Mouse (Mus musculus) stomach, embryonic 15.5 days (tissue): ENCODE measurements around the gene Ttk. TPM values are rescaled to one million over a fixed set of nuclear protein-coding genes. Genes with fewer than 3 reads are reported as not detected.

Experiments used
- ATAC-seq: fragments of 200-750 bp; cut with Nextera tagmentation; 2 replicates; pipeline ENCODE4 v1.8.0; 2017; ENCODE audit warnings: low read depth, moderate number of reproducible peaks, moderate TSS enrichment; ENCODE audit not compliant: insufficient read depth, low FRiP score
- H3K27ac ChIP-seq: fragments of 300-500 bp; sonication (generic); 2 replicates; pipeline ENCODE4 v1.5.1; 2015; ENCODE audit warnings: mild to moderate bottlenecking, inconsistent platforms
- H3K27me3 ChIP-seq: fragments of 300-500 bp; sonication (generic); replicated peaks from 2 replicates; pipeline ENCODE4 v1.6.1; 2015; ENCODE audit warnings: inconsistent platforms
- H3K36me3 ChIP-seq: fragments of 300-500 bp; sonication (generic); 2 replicates; pipeline ENCODE4 v1.6.1; 2015; ENCODE audit warnings: inconsistent platforms
- H3K4me1 ChIP-seq: fragments of 300-500 bp; sonication (generic); 2 replicates; pipeline ENCODE4 v1.6.1; 2015; ENCODE audit warnings: inconsistent platforms
- H3K4me2 ChIP-seq: fragments of 300-500 bp; sonication (generic); 2 replicates; pipeline ENCODE4 v1.6.1; 2015; ENCODE audit warnings: mild to moderate bottlenecking, inconsistent platforms
- H3K4me3 ChIP-seq: fragments of 300-500 bp; sonication (generic); replicated peaks from 2 replicates; pipeline ENCODE4 v1.5.1; 2015; ENCODE audit warnings: inconsistent platforms
- H3K9ac ChIP-seq: fragments of 300-500 bp; sonication (generic); 2 replicates; pipeline ENCODE4 v1.6.1; 2015; ENCODE audit warnings: inconsistent platforms
- H3K9me3 ChIP-seq: fragments of 300-500 bp; sonication (generic); 2 replicates; pipeline ENCODE4 v1.6.1; 2016; ENCODE audit warnings: inconsistent platforms
- WGBS: fragments of 180-500 bp; shearing (Covaris S2); methylation state at CpG from one replicate; pipeline ENCODE4 v1.1.7; 2015; 5-methylcytosine and 5-hydroxymethylcytosine counted together
- polyA plus RNA-seq: library from polyadenylated mRNA; unstranded; fragments of >200 nt; fragmentation: Nextera tagmentation; extraction: Ambion mirVana; gene quantifications from 2 replicates; pipeline ENCODE4 v1.2.1, GENCODE M21; 2015

Gene Ttk
- polyA plus RNA-seq: 25.2 and 26.2 TPM in 2 replicates

DNA sequence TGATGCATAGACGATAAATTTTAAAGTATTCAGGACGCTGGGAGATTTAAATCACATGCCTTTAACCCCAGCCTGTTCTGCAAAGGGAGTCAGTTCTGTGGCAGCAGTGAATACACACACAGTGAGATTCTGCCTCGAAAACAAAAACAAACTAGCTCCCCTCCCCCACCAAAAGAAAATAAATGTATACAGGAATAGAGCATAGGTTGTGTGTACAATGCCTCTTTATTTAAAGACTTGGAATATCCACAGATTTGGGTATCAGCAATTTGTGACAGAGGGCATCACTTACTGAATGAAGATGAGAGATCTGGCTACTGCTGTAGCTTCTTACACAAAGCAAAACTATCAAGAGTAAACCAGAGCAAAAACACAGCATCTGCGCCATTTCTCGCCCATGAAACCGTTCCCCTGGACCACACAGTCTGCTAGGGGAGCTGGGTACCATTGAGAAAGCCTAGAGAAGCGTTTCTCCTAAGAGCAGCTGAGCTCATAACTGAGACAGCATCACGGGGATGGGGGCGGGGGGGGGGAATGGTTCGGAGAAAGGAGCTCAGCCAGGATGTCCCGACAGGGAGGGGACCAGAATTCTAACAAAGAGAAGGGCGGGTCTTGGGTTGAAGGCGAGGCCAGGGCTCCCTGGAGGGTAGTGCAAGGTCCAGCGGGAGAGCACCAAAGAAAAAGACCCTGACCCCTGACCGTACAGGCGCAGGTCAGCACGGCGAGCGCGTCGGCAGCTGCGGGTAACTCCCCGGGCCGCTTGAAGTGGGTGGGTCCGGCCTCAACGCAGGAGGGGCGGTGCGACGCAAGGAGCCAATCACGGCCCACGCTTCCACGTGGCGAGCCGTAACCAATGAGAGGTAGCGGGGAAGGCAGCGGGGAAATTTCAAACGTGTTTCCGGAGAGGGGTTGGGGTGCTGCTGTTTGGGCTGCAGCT, at the start of gene Ttk:
Gene Ttk, plus strand, starts transcription at position 879 of the 937 bp plus-strand sequence.
- WGBS: 1% methylated on average over 38 of the region's 38 CpGs
- ATAC-seq: peak; percentile 99

DNA sequence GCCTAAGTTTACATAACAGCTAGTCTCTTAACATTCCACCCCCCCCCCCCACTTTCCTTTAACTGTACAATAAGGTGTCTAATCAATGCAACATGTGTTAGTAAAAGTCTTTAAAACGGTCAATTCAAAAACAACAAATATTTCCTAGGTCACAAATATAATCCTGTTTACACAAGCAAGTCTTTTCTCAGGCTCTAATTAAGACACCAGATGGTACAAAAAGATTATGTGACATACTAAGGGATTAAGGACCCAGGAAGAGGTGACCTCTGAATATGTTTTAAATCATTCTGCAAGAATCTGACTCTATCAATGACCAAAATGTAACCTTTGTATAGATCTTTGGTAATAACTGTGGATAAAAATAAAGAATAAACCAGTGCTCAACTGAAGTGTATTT, 49.0 kb upstream of the Ttk start:
- H3K9me3 ChIP-seq: no peaks in the 10 kb centered on the region

More for the DNA sequence above, at the start of gene Ttk:
- Histone ChIP-seq H3K4me2 (peak within 1 kb of the TSS; percentile 82), H3K9me3 (no peaks in the 10 kb centered on the region), H3K27me3 (no peaks in the 10 kb centered on the region), H3K36me3 (no peaks in the 10 kb centered on the region), H3K4me3 (peak within 1 kb of the TSS; percentile 66), H3K27ac (peak within 1 kb of the TSS; percentile 67; the same call in 1 of the 2 replicates), H3K9ac (peak within 1 kb of the TSS; percentile 67), H3K4me1 (peaks cover 6% of the 10 kb centered on the region; the same call in 1 of the 2 replicates)

DNA sequence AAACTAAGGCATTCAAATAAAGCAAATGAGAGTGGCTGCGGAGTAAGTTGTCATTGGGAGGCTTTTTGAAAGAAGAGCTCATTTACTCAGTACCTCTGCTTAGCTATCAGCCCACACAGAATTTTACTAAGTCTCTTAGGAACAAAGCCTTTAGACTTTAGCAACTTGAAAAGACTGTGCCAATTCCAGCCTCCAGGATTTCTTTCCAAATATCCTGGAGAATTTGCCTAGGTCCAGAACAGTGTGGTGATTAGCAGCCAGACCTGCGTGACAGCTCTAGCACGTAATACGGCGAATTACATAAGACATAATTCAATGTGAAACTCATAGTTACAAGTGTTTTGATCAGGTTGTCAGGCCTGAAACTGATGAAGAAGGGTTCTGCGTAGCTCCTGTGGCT, 45.2 kb upstream of the Ttk start:
- no peaks in the 10 kb centered on the region for H3K9me3 ChIP-seq
- no peak for ATAC-seq
- no peaks in the 10 kb centered on the region for H3K4me1 ChIP-seq
- no peak overlapping the region for H3K9ac ChIP-seq
- no peaks in the 10 kb centered on the region for H3K27me3 ChIP-seq
- no peak overlapping the region for H3K27ac ChIP-seq
- no peaks in the 10 kb centered on the region for H3K36me3 ChIP-seq
- 92% methylated on average over 6 of the region's 6 CpGs for WGBS
- no peak overlapping the region for H3K4me3 ChIP-seq
- no peak overlapping the region for H3K4me2 ChIP-seq

More for the DNA sequence above, 49.0 kb upstream of the Ttk start:
- ATAC-seq: no peak
- H3K36me3 ChIP-seq: no peaks in the 10 kb centered on the region
- no peak overlapping the region for H3K4me3 ChIP-seq
- H3K27me3 ChIP-seq: no peaks in the 10 kb centered on the region
- no peak overlapping the region for H3K4me2 ChIP-seq
- H3K4me1 ChIP-seq: no peaks in the 10 kb centered on the region
- H3K9ac ChIP-seq: no peak overlapping the region
- WGBS: 50% methylated on average over 1 of the region's 1 CpGs
- H3K27ac ChIP-seq: no peak overlapping the region

DNA sequence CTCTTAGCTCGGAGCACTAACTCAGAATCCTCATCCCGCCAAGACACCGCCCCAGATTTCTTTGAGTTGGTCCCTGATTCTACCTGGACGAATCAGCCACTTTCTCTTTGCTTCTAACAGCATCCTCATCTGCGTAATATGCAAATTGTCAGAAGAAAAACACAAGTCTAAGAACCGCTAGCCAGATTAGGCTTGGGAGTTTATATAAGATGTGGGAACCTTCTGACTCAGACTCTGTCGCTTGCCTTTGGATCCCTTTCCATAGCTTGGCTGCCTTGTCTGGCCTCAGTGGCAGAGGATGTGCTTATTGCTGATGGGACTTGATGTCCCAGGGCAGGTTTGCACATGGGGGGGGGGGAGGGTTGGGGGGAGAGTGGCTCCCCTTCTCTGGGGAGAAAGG, 37.6 kb upstream of the Ttk start:
- H3K4me3 ChIP-seq: no peak overlapping the region
- no peak overlapping the region for H3K9ac ChIP-seq
- ATAC-seq: no peak
- 85% methylated on average over 7 of the region's 7 CpGs for WGBS
- H3K9me3 ChIP-seq: no peaks in the 10 kb centered on the region
- H3K36me3 ChIP-seq: no peaks in the 10 kb centered on the region
- no peak overlapping the region for H3K4me2 ChIP-seq
- no peaks in the 10 kb centered on the region for H3K4me1 ChIP-seq
- H3K27me3 ChIP-seq: no peaks in the 10 kb centered on the region
- H3K27ac ChIP-seq: no peak overlapping the region

DNA sequence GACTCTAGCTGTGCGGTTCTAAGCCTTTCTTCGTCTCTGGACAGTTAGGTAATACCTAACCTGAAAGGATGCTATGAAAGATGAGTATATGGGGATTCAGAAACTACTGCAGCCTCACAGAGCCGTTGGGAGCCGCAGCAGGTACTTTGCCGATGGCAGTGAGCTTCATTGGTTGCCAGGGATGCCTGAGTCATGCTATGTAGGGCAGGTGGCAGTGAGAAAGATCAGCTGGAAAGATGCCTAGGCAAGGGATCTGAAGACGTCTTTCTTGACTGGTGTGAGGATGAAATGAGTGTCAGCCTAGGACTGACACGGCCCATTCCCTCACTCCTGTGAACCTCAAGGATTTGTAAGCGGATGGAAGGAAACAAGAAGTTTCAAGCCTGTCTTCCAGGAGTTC, 36.6 kb upstream of the Ttk start:
- no peaks in the 10 kb centered on the region for H3K27me3 ChIP-seq
- no peak overlapping the region for H3K4me2 ChIP-seq
- H3K9me3 ChIP-seq: no peaks in the 10 kb centered on the region
- WGBS: 78% methylated on average over 8 of the region's 8 CpGs
- H3K27ac ChIP-seq: no peak overlapping the region
- H3K4me3 ChIP-seq: no peak overlapping the region
- no peak for ATAC-seq
- H3K4me1 ChIP-seq: no peaks in the 10 kb centered on the region
- H3K9ac ChIP-seq: no peak overlapping the region
- no peaks in the 10 kb centered on the region for H3K36me3 ChIP-seq

DNA sequence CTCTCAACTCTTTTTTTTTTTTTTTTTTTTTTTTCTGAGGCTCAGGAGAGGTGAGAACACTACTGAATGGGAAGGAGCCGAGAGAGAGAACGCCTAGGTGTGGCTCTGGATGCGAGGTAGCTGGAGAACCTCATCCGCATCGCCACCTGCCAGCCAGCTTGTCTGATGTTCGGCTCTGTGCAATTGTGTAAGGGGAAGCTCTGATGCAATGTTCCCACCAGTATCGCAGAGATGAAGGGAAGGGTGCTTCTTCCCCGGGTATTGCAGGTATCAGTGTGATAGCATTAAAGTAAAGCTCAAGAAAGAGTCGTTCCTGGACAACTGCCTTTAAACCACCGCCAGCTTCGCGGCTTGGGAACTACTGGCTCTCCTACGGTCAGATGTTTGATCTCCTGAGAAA, 30.1 kb upstream of the Ttk start:
- H3K4me3 ChIP-seq: no peak overlapping the region
- H3K27me3 ChIP-seq: peaks cover 11% of the 10 kb centered on the region
- H3K4me2 ChIP-seq: 0 out of 2 replicates have a peak overlapping the region, but pooled peaks have one; percentile 97
- no peaks in the 10 kb centered on the region for H3K9me3 ChIP-seq
- ATAC-seq: no peak
- no peak overlapping the region for H3K27ac ChIP-seq
- WGBS: 53% methylated on average over 13 of the region's 13 CpGs
- H3K4me1 ChIP-seq: no peaks in the 10 kb centered on the region
- no peaks in the 10 kb centered on the region for H3K36me3 ChIP-seq
- no peak overlapping the region for H3K9ac ChIP-seq

DNA sequence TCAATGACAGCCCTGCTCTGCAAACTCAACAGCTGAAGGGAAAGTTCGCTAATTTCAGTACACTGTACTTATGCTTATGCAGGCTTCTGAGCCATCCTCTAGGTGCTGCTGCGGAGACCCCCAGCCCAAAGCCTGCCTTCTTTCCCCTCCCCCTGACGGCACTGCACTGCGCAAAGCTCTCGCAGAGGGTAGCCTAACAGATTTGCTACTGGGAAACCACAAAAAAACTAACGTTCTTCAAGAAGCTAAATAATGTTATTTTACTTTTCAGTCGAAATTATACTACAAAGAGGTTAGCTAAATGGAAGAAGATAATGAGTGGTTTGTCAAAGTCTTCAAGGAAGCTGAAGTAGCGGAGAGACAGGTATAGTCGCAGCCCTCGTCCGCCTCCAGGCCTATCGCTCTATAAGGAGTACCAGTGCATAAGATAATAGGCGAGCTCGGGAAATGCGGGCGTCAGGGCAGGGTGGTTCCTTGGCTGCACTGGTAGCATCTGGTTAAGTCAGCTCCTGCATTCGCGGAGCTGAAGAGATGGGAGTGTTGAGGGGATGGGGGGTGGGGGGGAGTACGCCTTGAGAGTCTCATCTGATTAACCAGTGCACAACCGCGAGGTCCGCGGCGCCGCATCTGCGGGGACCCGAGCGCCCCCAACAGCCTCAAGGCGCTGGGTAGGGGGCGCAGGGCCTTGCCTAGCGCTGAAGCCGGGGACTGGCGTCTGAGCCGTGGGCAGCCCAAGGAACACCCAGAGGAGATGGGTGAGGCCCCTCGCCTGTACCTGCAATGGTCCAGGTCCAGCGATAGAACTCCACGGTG, 29.1 kb upstream of the Ttk start:
- WGBS: under 1% methylated on average over 37 of the region's 37 CpGs
- peak; percentile 64; the same call in 1 of the 2 replicates for ATAC-seq
- peak overlapping the region; percentile 97 for H3K4me2 ChIP-seq
- no peaks in the 10 kb centered on the region for H3K9me3 ChIP-seq
- H3K9ac ChIP-seq: peak overlapping the region; percentile 61
- no peaks in the 10 kb centered on the region for H3K4me1 ChIP-seq
- H3K4me3 ChIP-seq: peak overlapping the region; percentile 63
- H3K27me3 ChIP-seq: peaks cover 11% of the 10 kb centered on the region
- H3K36me3 ChIP-seq: no peaks in the 10 kb centered on the region
- 0 out of 2 replicates have a peak overlapping the region, but pooled peaks have one; percentile 24 for H3K27ac ChIP-seq

DNA sequence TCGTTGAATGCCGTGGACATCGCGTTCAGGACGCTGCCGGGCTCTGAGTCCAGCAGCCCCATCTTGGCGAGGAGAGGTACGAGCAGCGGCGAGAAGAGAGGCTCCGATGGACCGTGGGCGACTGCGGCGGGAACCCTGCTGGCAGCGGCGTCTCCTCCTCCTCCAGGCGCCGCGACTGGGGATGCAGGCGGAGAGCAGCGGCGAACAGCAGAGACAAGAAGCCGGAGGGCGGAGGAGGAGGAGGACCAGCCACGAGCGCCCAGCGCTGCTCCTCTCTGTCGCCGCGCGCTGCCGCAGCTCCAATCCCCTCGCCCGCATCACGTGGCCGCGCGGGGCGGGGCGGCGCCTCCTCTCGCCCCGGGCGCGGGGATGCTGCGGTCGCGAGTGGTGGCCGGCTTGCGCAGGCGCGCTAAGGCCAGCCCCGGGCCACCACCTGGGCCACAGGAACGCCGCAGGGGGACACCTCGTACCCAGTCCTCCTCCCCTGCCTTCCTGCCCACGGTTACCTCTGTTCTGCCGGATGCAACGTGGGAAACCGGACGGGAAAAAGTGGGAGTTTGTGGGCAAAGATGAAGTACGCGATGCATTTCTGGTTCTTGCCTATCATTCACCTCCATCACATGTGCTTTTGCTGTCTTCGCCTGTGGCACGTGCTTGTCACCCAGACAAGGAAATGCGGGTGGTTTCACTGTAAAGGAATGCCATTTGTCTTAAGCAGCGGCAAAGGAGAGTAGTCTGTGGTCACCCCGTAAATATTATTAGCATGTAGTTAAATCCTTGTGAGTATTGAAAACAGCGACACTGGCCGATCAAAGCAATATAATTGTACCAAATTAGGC, 28.3 kb upstream of the Ttk start, which contains the start of gene Elovl4:
Gene Elovl4, minus strand, starts transcription at position 301 of the 839 bp plus-strand sequence.
- H3K36me3 ChIP-seq: no peaks in the 10 kb centered on the region
- peak within 1 kb of the TSS; percentile 63 for H3K4me3 ChIP-seq
- no peaks in the 10 kb centered on the region for H3K9me3 ChIP-seq
- H3K9ac ChIP-seq: peak within 1 kb of the TSS; percentile 61
- H3K27ac ChIP-seq: peak within 1 kb of the TSS; percentile 24; the same call in 1 of the 2 replicates
- peaks cover 11% of the 10 kb centered on the region for H3K27me3 ChIP-seq
- peak within 1 kb of the TSS; percentile 97 for H3K4me2 ChIP-seq
- ATAC-seq: peak; percentile 87
- H3K4me1 ChIP-seq: no peaks in the 10 kb centered on the region
- 1% methylated on average over 63 of the region's 71 CpGs for WGBS

DNA sequence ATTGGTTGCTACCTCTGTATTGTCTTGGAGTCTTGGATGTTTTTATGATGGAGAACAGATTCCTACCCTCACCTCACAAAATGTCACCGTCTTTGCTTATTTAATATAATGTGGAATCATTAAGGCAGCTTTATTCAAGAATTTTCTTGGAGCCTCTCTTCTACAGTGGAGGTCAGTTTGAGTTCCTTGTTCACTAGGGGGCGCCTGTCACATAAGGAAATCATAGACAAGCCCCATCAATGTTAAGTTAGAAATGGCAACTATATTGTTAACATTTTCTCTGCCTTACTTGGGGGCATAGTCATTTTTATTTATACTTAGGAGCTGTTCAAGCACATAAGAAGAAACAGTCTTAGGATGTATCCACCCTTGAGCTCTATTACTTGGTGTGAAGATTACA, 26.9 kb upstream of the Ttk start:
- H3K9ac ChIP-seq: no peak overlapping the region
- no peaks in the 10 kb centered on the region for H3K4me1 ChIP-seq
- H3K9me3 ChIP-seq: no peaks in the 10 kb centered on the region
- H3K36me3 ChIP-seq: no peaks in the 10 kb centered on the region
- no peak overlapping the region for H3K27ac ChIP-seq
- no peak for ATAC-seq
- H3K4me2 ChIP-seq: no peak overlapping the region
- no peak overlapping the region for H3K4me3 ChIP-seq
- H3K27me3 ChIP-seq: peaks cover 11% of the 10 kb centered on the region
- 4% methylated on average over 2 of the region's 2 CpGs for WGBS

DNA sequence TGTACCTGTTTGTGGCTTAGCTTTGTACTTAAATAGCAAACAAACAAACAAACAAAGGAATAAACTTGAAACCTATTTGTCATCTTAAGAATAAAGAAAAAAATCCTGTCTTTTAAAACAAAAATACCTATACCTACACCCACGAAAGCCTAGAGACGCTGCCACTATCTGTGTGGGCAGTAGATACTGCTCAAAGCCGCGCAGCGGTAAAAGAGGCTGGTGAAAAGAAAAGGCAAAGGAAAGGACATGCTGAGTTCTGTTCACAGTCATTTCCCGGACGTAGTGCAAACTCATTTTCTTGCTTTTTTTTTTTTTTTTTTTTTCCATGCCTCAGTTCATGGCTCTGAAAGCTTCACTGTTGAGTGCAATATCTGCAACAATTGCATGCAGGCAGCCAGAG, 15.3 kb upstream of the Ttk start:
- no peak overlapping the region for H3K9ac ChIP-seq
- no peak for ATAC-seq
- H3K4me2 ChIP-seq: no peak overlapping the region
- no peaks in the 10 kb centered on the region for H3K9me3 ChIP-seq
- H3K4me1 ChIP-seq: no peaks in the 10 kb centered on the region
- no peak overlapping the region for H3K4me3 ChIP-seq
- H3K27ac ChIP-seq: no peak overlapping the region
- no peaks in the 10 kb centered on the region for H3K36me3 ChIP-seq
- no peaks in the 10 kb centered on the region for H3K27me3 ChIP-seq
- WGBS: 80% methylated on average over 7 of the region's 7 CpGs

DNA sequence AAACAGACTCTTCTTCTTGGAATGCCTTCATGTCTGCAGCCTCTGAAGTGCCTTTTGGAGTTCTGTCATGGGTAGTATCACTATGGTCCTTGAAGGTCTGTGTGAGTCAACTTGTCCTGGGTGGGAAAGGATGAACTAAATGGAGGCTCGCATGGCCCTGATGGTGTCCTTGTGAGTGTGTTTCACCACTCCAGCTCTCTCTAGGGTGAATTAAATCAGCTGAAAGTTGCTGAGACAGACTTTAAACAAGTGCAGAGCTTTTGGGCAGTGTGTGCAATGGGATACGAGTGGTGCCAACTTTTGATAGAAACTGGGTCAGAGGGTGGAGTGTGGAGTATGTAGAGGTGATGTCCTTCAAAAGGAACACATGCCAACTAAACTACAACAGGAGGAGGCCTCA, 13.5 kb upstream of the Ttk start:
- Histone ChIP-seq H3K4me3 (no peak overlapping the region), H3K4me1 (no peaks in the 10 kb centered on the region), H3K9me3 (no peaks in the 10 kb centered on the region), H3K4me2 (no peak overlapping the region), H3K36me3 (no peaks in the 10 kb centered on the region), H3K9ac (no peak overlapping the region), H3K27ac (no peak overlapping the region), H3K27me3 (no peaks in the 10 kb centered on the region)
- ATAC-seq: no peak
- 88% methylated on average over 2 of the region's 2 CpGs for WGBS
